Mouse (Mus musculus): Measurements from ENCODE around the gene Gucy2d. TPM values are rescaled to one million over a fixed set of nuclear protein-coding genes. Genes with fewer than 3 reads are reported as not detected.

Gucy2d gene
- polyA plus RNA-seq, 1 experiment from 2014 or later = not detected

- Histone ChIP-seq H3K4me1 (replicated peaks; ENCODE audit: control insufficient read depth, insufficient read depth, low read length) (peaks cover 34% of the 10 kb centered on the region), H3K4me3 (ENCODE audit: low read depth, low read length) (no peak overlapping the region), H3K27ac (ENCODE audit: low read depth) (peak overlapping the region; percentile 93), H3K36me3 (ENCODE audit: control insufficient read depth, insufficient read depth, low read length) (peaks cover 11% of the 10 kb centered on the region; the same call in 1 of the 2 replicates), H3K9ac (ENCODE audit: low read length) (no peak overlapping the region), H3K27me3 (replicated peaks; ENCODE audit: control insufficient read depth, insufficient read depth, low read length) (no peaks in the 10 kb centered on the region), H3K4me2 (ENCODE audit: low read length) (no peak overlapping the region), H3K9me3 (ENCODE audit: control insufficient read depth, low read length) (no peaks in the 10 kb centered on the region)
- ATAC-seq (replicated peaks; ENCODE audit: low FRiP score, low TSS enrichment, low read depth) = peak; percentile 70
- 52% methylated on average over 6 of the region's 6 CpGs for WGBS
- peak; percentile 63 for DNase-seq (ENCODE audit: low spot score)
Observed at GRCm38 (mm10) chr7:98503951-98504647, 63.9 kb downstream of the Gucy2d start.

DNA sequence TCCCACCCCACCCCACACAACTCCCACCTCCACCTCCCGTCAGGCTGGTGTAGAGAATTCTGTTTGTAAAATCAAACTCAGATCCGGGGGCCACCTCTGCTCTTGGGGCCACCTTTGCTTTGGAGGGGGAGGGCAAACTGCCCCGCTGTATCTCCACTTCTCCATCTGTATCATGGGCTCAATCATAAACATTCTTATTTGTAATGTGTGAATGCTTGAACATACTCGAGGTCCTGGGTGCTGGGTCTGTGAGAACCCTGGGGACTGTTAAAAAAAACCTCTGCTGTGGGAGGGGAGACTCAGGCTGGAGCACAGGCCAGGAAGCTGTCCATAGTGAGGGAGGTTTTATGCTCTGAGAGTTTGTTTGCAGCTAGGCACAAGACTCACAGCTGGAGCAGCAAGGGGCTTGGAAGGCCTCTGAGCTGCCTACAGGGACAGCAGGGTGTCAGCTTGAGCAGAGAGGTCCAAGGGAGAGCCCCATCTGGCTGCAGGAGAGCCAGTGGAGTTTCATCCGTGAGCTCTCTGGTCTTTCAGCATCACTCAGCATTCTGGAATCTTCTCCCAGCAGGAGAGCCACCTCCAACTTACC is 64.6 kb downstream of the Gucy2d start:
- Histone ChIP-seq H3K9me3 (ENCODE audit: control insufficient read depth, low read length) (no peaks in the 10 kb centered on the region), H3K9ac (ENCODE audit: low read length) (no peak overlapping the region), H3K27ac (ENCODE audit: low read depth) (peak overlapping the region; percentile 93), H3K4me2 (ENCODE audit: low read length) (no peak overlapping the region), H3K4me3 (ENCODE audit: low read depth, low read length) (no peak overlapping the region), H3K4me1 (replicated peaks; ENCODE audit: control insufficient read depth, insufficient read depth, low read length) (peaks cover 34% of the 10 kb centered on the region), H3K36me3 (ENCODE audit: control insufficient read depth, insufficient read depth, low read length) (peaks cover 5% of the 10 kb centered on the region; the same call in 1 of the 2 replicates), H3K27me3 (replicated peaks; ENCODE audit: control insufficient read depth, insufficient read depth, low read length) (no peaks in the 10 kb centered on the region)
- WGBS = 17% methylated on average over 5 of the region's 5 CpGs
- peak; percentile 61 for DNase-seq (ENCODE audit: low spot score)
- ATAC-seq (replicated peaks; ENCODE audit: low FRiP score, low TSS enrichment, low read depth) = peak; percentile 48

DNA sequence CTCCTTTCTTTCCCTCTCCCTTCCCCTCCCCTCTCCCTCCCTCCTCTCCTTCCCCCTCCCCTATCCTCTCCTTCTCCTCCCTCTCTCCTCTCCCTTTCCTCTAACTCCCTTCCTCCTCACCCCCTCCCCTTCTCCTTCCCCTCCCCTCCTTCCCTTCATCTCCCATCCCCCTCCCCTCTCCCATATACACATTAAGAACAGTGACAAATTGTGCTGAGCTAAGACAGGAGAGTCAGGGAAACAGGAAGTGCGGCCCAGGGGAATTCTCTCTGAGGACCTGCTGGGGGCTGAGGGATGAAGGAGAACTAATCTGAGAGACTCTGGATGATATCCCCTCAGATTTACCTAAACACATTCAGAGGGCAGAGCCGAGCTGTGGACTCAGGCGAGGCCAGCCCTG is 65.4 kb downstream of the Gucy2d start:
- no peaks in the 10 kb centered on the region for H3K27me3 ChIP-seq (replicated peaks; ENCODE audit: control insufficient read depth, insufficient read depth, low read length)
- H3K27ac ChIP-seq (ENCODE audit: low read depth) = peak overlapping the region; percentile 93
- peaks cover 34% of the 10 kb centered on the region for H3K4me1 ChIP-seq (replicated peaks; ENCODE audit: control insufficient read depth, insufficient read depth, low read length)
- no peaks in the 10 kb centered on the region for H3K36me3 ChIP-seq (ENCODE audit: control insufficient read depth, insufficient read depth, low read length)
- H3K4me3 ChIP-seq (ENCODE audit: low read depth, low read length) = no peak overlapping the region
- H3K9me3 ChIP-seq (ENCODE audit: control insufficient read depth, low read length) = no peaks in the 10 kb centered on the region
- WGBS = 13% methylated on average over 3 of the region's 3 CpGs
- DNase-seq (ENCODE audit: low spot score) = no peak
- no peak for ATAC-seq (replicated peaks; ENCODE audit: low FRiP score, low TSS enrichment, low read depth)
- no peak overlapping the region for H3K4me2 ChIP-seq (ENCODE audit: low read length)
- H3K9ac ChIP-seq (ENCODE audit: low read length) = no peak overlapping the region

GRCm38 (mm10) chr7:98510961-98511958 is 71.0 kb downstream of the Gucy2d start:
- no peak overlapping the region for H3K9ac ChIP-seq (ENCODE audit: low read length)

DNA sequence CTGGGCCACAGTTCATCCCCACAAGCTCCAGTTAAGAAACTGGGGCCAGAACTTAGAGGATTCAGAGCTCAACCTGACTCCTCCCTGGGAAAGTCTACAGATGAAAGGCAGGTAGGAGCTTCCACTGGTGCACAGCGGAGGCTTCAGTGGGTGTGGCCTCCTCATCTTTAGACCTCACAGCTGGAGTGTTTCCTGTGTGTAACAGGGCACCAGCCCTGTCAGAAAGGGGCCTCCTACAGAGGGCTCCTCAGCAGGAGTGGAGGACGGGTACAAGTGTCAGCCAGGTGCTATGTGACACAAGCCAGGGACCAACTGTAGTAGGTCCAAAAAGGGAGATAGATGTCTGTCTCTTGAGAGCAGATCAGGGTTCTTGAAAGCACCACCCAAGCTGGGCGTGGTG is 73.0 kb downstream of the Gucy2d start:
- ATAC-seq (replicated peaks; ENCODE audit: low FRiP score, low TSS enrichment, low read depth) (no peak), DNase-seq (ENCODE audit: low spot score) (no peak)

More at GRCm38 (mm10) chr7:98510961-98511958, 71.0 kb downstream of the Gucy2d start:
- no peak overlapping the region for H3K4me2 ChIP-seq (ENCODE audit: low read length)
- DNase-seq (ENCODE audit: low spot score) (no peak), ATAC-seq (replicated peaks; ENCODE audit: low FRiP score, low TSS enrichment, low read depth) (no peak)
- no peak overlapping the region for H3K4me3 ChIP-seq (ENCODE audit: low read depth, low read length)
- 0 out of 2 replicates have a peak, but pooled peaks cover 2% of the 10 kb centered on the region for H3K9me3 ChIP-seq (ENCODE audit: control insufficient read depth, low read length)
- H3K4me1 ChIP-seq (replicated peaks; ENCODE audit: control insufficient read depth, insufficient read depth, low read length) = peaks cover 8% of the 10 kb centered on the region; the same call in 1 of the 2 replicates
- H3K36me3 ChIP-seq (ENCODE audit: control insufficient read depth, insufficient read depth, low read length) = no peaks in the 10 kb centered on the region
- H3K27ac ChIP-seq (ENCODE audit: low read depth) = peak overlapping the region; percentile 48; the same call in 1 of the 2 replicates
- WGBS = 56% methylated on average over 15 of the region's 15 CpGs
- no peaks in the 10 kb centered on the region for H3K27me3 ChIP-seq (replicated peaks; ENCODE audit: control insufficient read depth, insufficient read depth, low read length)

DNA sequence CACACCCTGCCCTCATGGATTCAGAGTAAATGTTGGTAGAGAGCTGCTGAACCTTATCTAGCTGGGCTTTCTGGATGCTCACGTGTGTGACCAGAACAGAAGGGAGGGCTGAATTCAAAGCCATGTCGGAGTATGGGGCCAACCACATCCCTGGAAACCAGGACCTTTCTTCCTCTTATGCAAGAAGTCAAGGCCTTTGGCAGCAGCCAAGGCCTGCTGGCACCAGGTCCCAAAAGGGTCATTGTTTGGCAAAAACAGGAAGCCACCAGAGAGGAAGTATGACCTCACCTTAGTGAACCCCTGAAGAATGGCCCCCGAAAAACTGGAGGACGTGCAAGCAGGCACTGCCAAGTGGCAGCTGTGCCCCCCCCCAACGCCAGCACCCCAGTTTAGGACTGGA is 82.4 kb downstream of the Gucy2d start:
- ATAC-seq (replicated peaks; ENCODE audit: low FRiP score, low TSS enrichment, low read depth) = no peak
- Histone ChIP-seq H3K9ac (ENCODE audit: low read length) (no peak overlapping the region), H3K4me1 (replicated peaks; ENCODE audit: control insufficient read depth, insufficient read depth, low read length) (peaks cover 24% of the 10 kb centered on the region; the same call in 1 of the 2 replicates), H3K4me3 (ENCODE audit: low read depth, low read length) (no peak overlapping the region), H3K27ac (ENCODE audit: low read depth) (no peak overlapping the region), H3K36me3 (ENCODE audit: control insufficient read depth, insufficient read depth, low read length) (no peaks in the 10 kb centered on the region), H3K9me3 (ENCODE audit: control insufficient read depth, low read length) (no peaks in the 10 kb centered on the region), H3K27me3 (replicated peaks; ENCODE audit: control insufficient read depth, insufficient read depth, low read length) (no peaks in the 10 kb centered on the region), H3K4me2 (ENCODE audit: low read length) (no peak overlapping the region)
- no peak for DNase-seq (ENCODE audit: low spot score)
- WGBS = 86% methylated on average over 5 of the region's 5 CpGs

More for the DNA sequence above, 73.0 kb downstream of the Gucy2d start:
- H3K36me3 ChIP-seq (ENCODE audit: control insufficient read depth, insufficient read depth, low read length) = no peaks in the 10 kb centered on the region
- H3K27me3 ChIP-seq (replicated peaks; ENCODE audit: control insufficient read depth, insufficient read depth, low read length) = no peaks in the 10 kb centered on the region
- H3K4me2 ChIP-seq (ENCODE audit: low read length) = no peak overlapping the region
- no peak overlapping the region for H3K9ac ChIP-seq (ENCODE audit: low read length)
- no peak overlapping the region for H3K4me3 ChIP-seq (ENCODE audit: low read depth, low read length)
- WGBS = 62% methylated on average over 3 of the region's 3 CpGs
- peaks cover 6% of the 10 kb centered on the region; the same call in 1 of the 2 replicates for H3K4me1 ChIP-seq (replicated peaks; ENCODE audit: control insufficient read depth, insufficient read depth, low read length)
- H3K27ac ChIP-seq (ENCODE audit: low read depth) = no peak overlapping the region
- H3K9me3 ChIP-seq (ENCODE audit: control insufficient read depth, low read length) = 0 out of 2 replicates have a peak, but pooled peaks cover 2% of the 10 kb centered on the region

DNA sequence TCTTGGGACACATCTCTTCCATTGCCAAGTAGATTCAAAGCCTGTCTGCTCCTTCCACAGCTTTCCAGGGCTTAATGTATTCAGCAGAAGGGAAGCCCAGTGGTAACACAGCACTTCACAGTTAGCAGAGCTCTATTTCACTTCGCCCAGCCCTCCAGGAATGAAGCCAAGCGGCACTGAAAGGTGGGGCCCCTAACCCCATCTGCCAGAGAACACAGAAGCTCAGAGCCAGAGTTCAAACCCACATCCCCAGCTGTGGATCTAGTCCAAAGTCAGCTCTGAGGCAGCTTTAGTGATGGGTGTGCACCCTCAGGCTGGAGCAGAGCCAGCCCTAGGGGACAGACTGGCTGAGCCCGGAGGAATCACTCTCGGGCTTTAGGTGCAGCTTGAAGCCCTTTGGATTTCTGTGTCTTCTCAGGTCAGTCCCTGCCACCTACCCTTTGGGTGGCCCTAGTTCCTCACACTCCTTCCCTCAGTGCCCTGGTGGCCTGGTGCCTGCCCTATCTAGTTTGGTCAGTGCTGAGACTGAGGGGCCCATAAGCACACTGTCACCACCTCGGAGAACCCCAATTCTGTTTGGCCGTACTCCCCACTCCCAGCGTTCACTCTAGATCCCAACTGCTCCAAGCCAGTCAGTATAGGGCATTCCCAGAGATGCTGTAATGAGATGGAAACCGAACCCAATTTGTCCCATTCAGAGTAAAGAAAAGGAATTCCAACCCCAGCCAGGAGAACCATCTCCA is 83.0 kb downstream of the Gucy2d start:
- no peaks in the 10 kb centered on the region for H3K36me3 ChIP-seq (ENCODE audit: control insufficient read depth, insufficient read depth, low read length)
- ATAC-seq (replicated peaks; ENCODE audit: low FRiP score, low TSS enrichment, low read depth) (peak; percentile 32; the same call in 1 of the 2 replicates), DNase-seq (ENCODE audit: low spot score) (no peak)
- peak overlapping the region; percentile 71 for H3K27ac ChIP-seq (ENCODE audit: low read depth)
- H3K9me3 ChIP-seq (ENCODE audit: control insufficient read depth, low read length) = no peaks in the 10 kb centered on the region
- H3K4me3 ChIP-seq (ENCODE audit: low read depth, low read length) = no peak overlapping the region
- no peak overlapping the region for H3K4me2 ChIP-seq (ENCODE audit: low read length)
- H3K27me3 ChIP-seq (replicated peaks; ENCODE audit: control insufficient read depth, insufficient read depth, low read length) = no peaks in the 10 kb centered on the region
- no peak overlapping the region for H3K9ac ChIP-seq (ENCODE audit: low read length)
- H3K4me1 ChIP-seq (replicated peaks; ENCODE audit: control insufficient read depth, insufficient read depth, low read length) = peaks cover 24% of the 10 kb centered on the region; the same call in 1 of the 2 replicates
- WGBS = 71% methylated on average over 8 of the region's 8 CpGs
